Mouse (Mus musculus): ENCODE results near the gene Malsu1.

- TF ChIP-seq POLR2A (IDR thresholded peaks at IDR 0.05; ENCODE audit: insufficient read length, low read depth) (no peak), TCF12 (IDR thresholded peaks at IDR 0.05; ENCODE audit: insufficient read depth, poor library complexity, severe bottlenecking) (peak; percentile 95), SRF (IDR thresholded peaks at IDR 0.05; ENCODE audit: control insufficient read depth, insufficient read length, low read depth) (no peak), CEBPB (IDR thresholded peaks at IDR 0.05; ENCODE audit: insufficient read depth, poor library complexity, severe bottlenecking) (no peak), MYOD1 (IDR thresholded peaks at IDR 0.05; ENCODE audit: control insufficient read depth in 1 of 3, insufficient read length in 2 of 3, low read depth in 2 of 3) (peak; percentile 30 to 99 (median 98)), REST (IDR thresholded peaks at IDR 0.05; ENCODE audit: insufficient read depth, insufficient read length) (no peak), POLR2AphosphoS2 (IDR thresholded peaks at IDR 0.05; ENCODE audit: insufficient read length, low read depth) (no peak), USF1 (IDR thresholded peaks at IDR 0.05; ENCODE audit: low read depth) (no peak), MYOG (IDR thresholded peaks at IDR 0.05; ENCODE audit: control insufficient read depth in 1 of 3, insufficient read depth in 1 of 3, insufficient read length in 2 of 3, low read depth in 2 of 3) (peak in 2 of 3 experiments; percentile 82 to 95), MAX (IDR thresholded peaks at IDR 0.05; ENCODE audit: low read depth) (no peak)
Measured at GRCm38 (mm10) chr6:49046502-49046901, 27.1 kb upstream of the Malsu1 start.

All from myocyte (in vitro differentiated cells).